Mouse (Mus musculus) G1E (cell line): ENCODE results near the gene Lrr1.

Experiments
- CTCF ChIP-seq: IDR thresholded peaks from 2 replicates; pipeline ENCODE4 v1.5.1; 2012; ENCODE audit warnings: low read depth, low read length, inconsistent platforms, mixed read lengths
- GATA1 ChIP-seq: IDR thresholded peaks from 2 replicates; pipeline ENCODE4 v1.6.1; 2012; ENCODE audit warnings: borderline replicate concordance, low read length, inconsistent platforms, mixed read lengths
- TAL1 ChIP-seq: conservative IDR thresholded peaks from 2 replicates; pipeline ENCODE4 v1.6.1; 2012; ENCODE audit warnings: low read depth, low read length, inconsistent platforms, mixed read lengths

GRCm38 (mm10) chr12:69122801-69123200 lies 45.8 kb upstream of the Lrr1 start:
- no peak for TF ChIP-seq GATA1
- TF ChIP-seq CTCF = no peak
- no peak for TF ChIP-seq TAL1
